Mouse (Mus musculus) CH12.LX (cell line): ENCODE results near the gene Sema4a. TPM values are rescaled to one million over a fixed set of nuclear protein-coding genes. Genes with fewer than 3 reads are reported as not detected.

Source experiments
- DNase-seq: peaks from one replicate; pipeline ENCODE4 v3.0.0-alpha.2; 2013; ENCODE audit errors: extremely low read depth
- H3K27ac ChIP-seq: 2 replicates; pipeline ENCODE4 v1.5.1; 2012; ENCODE audit warnings: low read depth, mild to moderate bottlenecking, control low read depth, moderate library complexity; ENCODE audit not compliant: insufficient read depth
- H3K27me3 ChIP-seq: replicated peaks from 2 replicates; pipeline ENCODE3; 2012; ENCODE audit warnings: inconsistent platforms
- H3K36me3 ChIP-seq, 2 experiments: replicated peaks in 1 of 2; 2 replicates each; pipeline versions ENCODE3 to v1.6.1; 2012; ENCODE audit warnings: inconsistent platforms in 1 of 2, low read length in 1 of 2, mild to moderate bottlenecking in 1 of 2, mixed read lengths in 1 of 2, moderate library complexity in 1 of 2; ENCODE audit not compliant: control insufficient read depth in 1 of 2, insufficient read depth in 1 of 2
- H3K4me1 ChIP-seq, 2 experiments: 2 replicates each; pipeline ENCODE4 v1.6.1; 2012; ENCODE audit warnings: inconsistent platforms in 1 of 2, moderate library complexity in 1 of 2; ENCODE audit not compliant: insufficient read depth in 2 of 2, control insufficient read depth in 1 of 2
- H3K4me2 ChIP-seq: 2 replicates; pipeline ENCODE4 v1.6.1; 2012; ENCODE audit warnings: low read depth, mild to moderate bottlenecking, control low read depth; ENCODE audit not compliant: poor library complexity, insufficient read depth, severe bottlenecking
- H3K4me3 ChIP-seq, 3 experiments: fragments of 150-350 bp in 1 of 3; sonication (generic) in 1 of 3; replicated peaks in 1 of 3; 2 replicates each; pipeline versions ENCODE3 to v1.5.1; 2011 to 2012; ENCODE audit warnings: low read depth in 2 of 3, low read length in 2 of 3, mild to moderate bottlenecking in 2 of 3, moderate library complexity in 2 of 3, control low read depth in 1 of 3, improper control_type of control experiment in 1 of 3, inconsistent platforms in 1 of 3, mixed read lengths in 1 of 3; ENCODE audit not compliant: poor library complexity in 1 of 3
- H3K79me2 ChIP-seq: replicated peaks from 2 replicates; pipeline ENCODE4 v1.6.1; 2012; ENCODE audit warnings: mild to moderate bottlenecking, moderate library complexity; ENCODE audit not compliant: control insufficient read depth, poor library complexity, insufficient read depth, severe bottlenecking; ENCODE audit errors: extremely low read depth
- H3K9ac ChIP-seq: 2 replicates; pipeline ENCODE4 v1.6.1; 2012; ENCODE audit warnings: low read depth, mild to moderate bottlenecking, control low read depth, moderate library complexity; ENCODE audit not compliant: insufficient read depth
- H3K9me3 ChIP-seq: replicated peaks from 2 replicates; pipeline ENCODE3; 2012; ENCODE audit warnings: low read length, inconsistent platforms, mixed read lengths
- CHD1 ChIP-seq: IDR thresholded peaks from 2 replicates; pipeline ENCODE4 v1.6.1; 2012; ENCODE audit warnings: low read depth, low read length, improper control_type of control experiment, inconsistent platforms
- ELF1 ChIP-seq: IDR thresholded peaks from 2 replicates; pipeline ENCODE4 v1.6.1; 2014; ENCODE audit warnings: low read depth, mild to moderate bottlenecking, inconsistent platforms, low read length, improper control_type of control experiment
- ETS1 ChIP-seq: conservative IDR thresholded peaks from 2 replicates; pipeline ENCODE4 v1.6.1; 2012; ENCODE audit warnings: low read depth, mild to moderate bottlenecking, inconsistent platforms, low read length, improper control_type of control experiment, moderate library complexity
- IRF4 ChIP-seq: IDR thresholded peaks from 2 replicates; pipeline ENCODE4 v1.6.1; 2014; ENCODE audit warnings: low read depth, mild to moderate bottlenecking, inconsistent platforms, low read length, improper control_type of control experiment
- JUND ChIP-seq: conservative IDR thresholded peaks from 2 replicates; pipeline ENCODE4 v1.6.1; 2011; ENCODE audit warnings: low read depth, low read length, improper control_type of control experiment
- MAX ChIP-seq: IDR thresholded peaks from 2 replicates; pipeline ENCODE4 v1.6.1; 2011; ENCODE audit warnings: low read length, improper control_type of control experiment
- MYC ChIP-seq: IDR thresholded peaks from 2 replicates; pipeline ENCODE4 v1.6.1; 2011; ENCODE audit warnings: low read depth, mild to moderate bottlenecking, improper control_type of control experiment, low read length
- NRF1 ChIP-seq: IDR thresholded peaks from 2 replicates; pipeline ENCODE4 v1.6.1; 2014; ENCODE audit warnings: low read depth, mild to moderate bottlenecking, inconsistent platforms, low read length, improper control_type of control experiment, moderate library complexity
- SIN3A ChIP-seq: IDR thresholded peaks from 2 replicates; pipeline ENCODE4 v1.6.1; 2012; ENCODE audit warnings: low read length, improper control_type of control experiment, inconsistent platforms
- SMC3 ChIP-seq: IDR thresholded peaks from 2 replicates; pipeline ENCODE4 v1.6.1; 2011; ENCODE audit warnings: low read depth, low read length, improper control_type of control experiment
- TCF12 ChIP-seq: IDR thresholded peaks from 2 replicates; pipeline ENCODE4 v1.6.1; 2014; ENCODE audit warnings: low read depth, mild to moderate bottlenecking, inconsistent platforms, low read length, improper control_type of control experiment
- USF1 ChIP-seq: IDR thresholded peaks from 2 replicates; pipeline ENCODE4 v1.6.1; 2014; ENCODE audit warnings: low read depth, mild to moderate bottlenecking, inconsistent platforms, low read length, improper control_type of control experiment
- ZKSCAN1 ChIP-seq: IDR thresholded peaks from 2 replicates; pipeline ENCODE4 v1.6.1; 2012; ENCODE audit warnings: low read depth, inconsistent platforms, low read length, improper control_type of control experiment, borderline replicate concordance
- ZNF384 ChIP-seq: IDR thresholded peaks from 2 replicates; pipeline ENCODE4 v1.6.1; 2012; ENCODE audit warnings: low read depth, low read length, improper control_type of control experiment, inconsistent platforms
- dilution Hi-C: fragments of 300-500 bp; cut with MboI; formaldehyde crosslinking; loops from 2 replicates; pipeline ENCODE4 v1.14.3; 2020; ENCODE audit warnings: low sequenced_read_pairs; ENCODE audit not compliant: extremely low pct_unique_long_range_greater_than_20kb, extremely low pct_ligation_motif_present
- in situ Hi-C: fragments of 300-500 bp; cut with MboI; formaldehyde crosslinking; loops from 3 replicates; pipeline ENCODE4 v1.14.3; 2019; ENCODE audit warnings: low sequenced_read_pairs, low pct_ligation_motif_present, low pct_unique_long_range_greater_than_20kb, mixed read lengths
- polyA plus RNA-seq: library from polyadenylated mRNA; unstranded; fragments of >175 nt; gene quantifications from 2 replicates; pipeline ENCODE4 v1.2.1, GENCODE M21; 2012; ENCODE audit warnings: low read depth; ENCODE audit not compliant: insufficient read length
- total RNA-seq, 2 experiments: library from RNA; depleted of rRNA; stranded (reverse); fragments of 300-350 nt in 1 of 2; fragments of >200 nt in 1 of 2; gene quantifications; 2 replicates each; pipeline ENCODE4 v1.2.3; 2012 to 2014

Gene Sema4a
- total and polyA plus RNA-seq, 3 experiments = 3.5 to 7.1 (median 4.7) TPM

- H3K4me1 ChIP-seq = peaks cover 2 to 25% of the 10 kb centered on the region in 2 experiments; a peak in 3 of 4 replicates
- H3K36me3 ChIP-seq = peaks cover 0 to 2% of the 10 kb centered on the region in 2 experiments
- TF ChIP-seq CHD1 = no peak
- TF ChIP-seq NRF1 = no peak
- TF ChIP-seq MYC = no peak
- no peak for TF ChIP-seq USF1
- TF ChIP-seq ETS1 = no peak
- TF ChIP-seq ZNF384 = no peak
- TF ChIP-seq TCF12 = no peak
- no peak for TF ChIP-seq ELF1
- TF ChIP-seq ZKSCAN1 = no peak
- TF ChIP-seq JUND = no peak
- TF ChIP-seq MAX = no peak
- TF ChIP-seq IRF4 = no peak
- no peak for TF ChIP-seq SMC3
- TF ChIP-seq, all 38 proteins: peak for 0
- peaks cover 12% of the 10 kb centered on the region for H3K79me2 ChIP-seq
- DNase-seq = no peak
- no peak overlapping the region for H3K27ac ChIP-seq
- H3K9me3 ChIP-seq = no peaks in the 10 kb centered on the region
- dilution Hi-C loops = no loop called here
- peaks cover 2% of the 10 kb centered on the region for H3K27me3 ChIP-seq
- no peak overlapping the region for H3K4me3 ChIP-seq
- in situ Hi-C loops = no loop called here
- no peak overlapping the region for H3K9ac ChIP-seq
- no peak overlapping the region for H3K4me2 ChIP-seq
Measured at GRCm38 (mm10) chr3:88427342-88427905, 33.6 kb downstream of the Sema4a start.

GRCm38 (mm10) chr3:88425708-88426420, 35.1 kb downstream of the Sema4a start:
- peaks cover 2% of the 10 kb centered on the region for H3K27me3 ChIP-seq
- H3K27ac ChIP-seq = no peak overlapping the region
- H3K9me3 ChIP-seq = no peaks in the 10 kb centered on the region
- H3K4me3 ChIP-seq = peak overlapping the region in 2 of 3 experiments; percentile 32 to 74
- in situ Hi-C loops = no loop called here
- peak overlapping the region; percentile 65; the same call in 1 of the 2 replicates for H3K4me2 ChIP-seq
- H3K36me3 ChIP-seq = peaks cover 6 to 16% of the 10 kb centered on the region in 2 experiments
- DNase-seq = no peak
- peak overlapping the region; percentile 66; the same call in 1 of the 2 replicates for H3K9ac ChIP-seq
- TF ChIP-seq ETS1 (no peak), SIN3A (no peak), ZNF384 (no peak)
- H3K79me2 ChIP-seq = peaks cover 16% of the 10 kb centered on the region
- dilution Hi-C loops = no loop called here
- peaks cover 5 to 32% of the 10 kb centered on the region in 2 experiments; a peak in 3 of 4 replicates for H3K4me1 ChIP-seq
